Mouse (Mus musculus) bone marrow macrophage, adult 2 months (primary cell): ENCODE results near the gene Snx5.

Experiments
- CTCF ChIP-seq: IDR thresholded peaks from 2 replicates; pipeline ENCODE4 v1.5.1; 2012; ENCODE audit warnings: low read depth, mild to moderate bottlenecking, low read length, moderate library complexity
- POLR2A ChIP-seq: IDR thresholded peaks from 2 replicates; pipeline ENCODE4 v1.6.1; 2012; ENCODE audit warnings: mild to moderate bottlenecking, low read depth, low read length, borderline replicate concordance

DNA sequence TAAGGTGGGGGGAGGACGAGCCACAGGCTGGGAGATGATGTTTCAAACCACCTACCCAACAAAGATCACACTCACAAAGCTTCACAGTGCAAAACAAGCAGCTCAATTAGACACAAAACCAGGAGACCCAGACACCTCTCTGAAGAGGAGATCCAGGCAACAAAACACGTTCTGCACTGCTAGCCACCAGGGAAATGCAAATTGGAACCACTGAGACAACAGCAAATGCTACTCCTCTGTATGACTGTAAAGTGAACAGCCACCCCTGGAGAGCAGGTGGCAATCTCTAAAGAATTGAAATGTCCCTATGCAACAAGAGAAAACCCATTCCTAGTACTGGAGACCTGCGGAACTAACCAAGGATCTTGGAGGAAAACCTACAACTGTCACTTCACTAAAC lies 37.2 kb downstream of the Snx5 start:
- no peak for TF ChIP-seq CTCF
- no peak for TF ChIP-seq POLR2A
